Mouse (Mus musculus): ENCODE measurements around the gene 4932438H23Rik. TPM values are rescaled to one million over a fixed set of nuclear protein-coding genes. Genes with fewer than 3 reads are reported as not detected.

Gene 4932438H23Rik
- total and polyA plus RNA-seq, 3 experiments, result 0.21 TPM; not detected in 2

GRCm38 (mm10) chr16:91009942-91010529 lies 84.9 kb downstream of the 4932438H23Rik start:
- peak; percentile 10 for DNase-seq

GRCm38 (mm10) chr16:91004915-91005538 lies 89.9 kb downstream of the 4932438H23Rik start:
- no peak for DNase-seq

Other genes with a start within 250 kb of the 4932438H23Rik start
- 10 to 100 TPM; 28.8 to 34.2 TPM for gene Cfap298, start 160.0 kb downstream of the 4932438H23Rik start, total RNA-seq (2021)
- gene Cfap298, start 160.0 kb downstream of the 4932438H23Rik start, polyA plus RNA-seq (2012; rRNA removed), result 70.4 and 77.5 TPM in 2 replicates
- 10 to 100 TPM; 44.3 to 65.6 TPM for gene Synj1, start 83.8 kb downstream of the 4932438H23Rik start, total RNA-seq (2021)
- 23.4 and 27.5 TPM in 2 replicates for gene Synj1, start 83.8 kb downstream of the 4932438H23Rik start, polyA plus RNA-seq (2012; rRNA removed)
- gene Paxbp1, start 50.6 kb downstream of the 4932438H23Rik start, total RNA-seq (2021), result 10 to 100 TPM; 32.9 to 63.1 TPM
- gene Paxbp1, start 50.6 kb downstream of the 4932438H23Rik start, polyA plus RNA-seq (2012; rRNA removed), result 8.8 and 11.6 TPM in 2 replicates
- not detected for gene Olig2, start 130.3 kb upstream of the 4932438H23Rik start, total RNA-seq (2021)
- gene Olig2, start 130.3 kb upstream of the 4932438H23Rik start, polyA plus RNA-seq (2012; rRNA removed), result not detected in 2 replicates
- under 1 TPM; 0.37 to 0.86 TPM for gene Olig1, start 174.7 kb upstream of the 4932438H23Rik start, total RNA-seq (2021)
- 0.49 and 2.2 TPM in 2 replicates for gene Olig1, start 174.7 kb upstream of the 4932438H23Rik start, polyA plus RNA-seq (2012; rRNA removed)

Measured in adrenal gland, adult 2 months (tissue).